Mouse (Mus musculus) ES-Bruce4 (cell line): ENCODE results near the gene Ptpn13.

Experiments used
- CTCF ChIP-seq: IDR thresholded peaks from one replicate; pipeline ENCODE4 v1.8.1; 2011; ENCODE audit warnings: low read depth, low read length
- EP300 ChIP-seq: IDR thresholded peaks from 2 replicates; pipeline ENCODE4 v1.6.1; 2011; ENCODE audit warnings: low read depth, low read length; ENCODE audit not compliant: insufficient read depth
- POLR2A ChIP-seq: IDR thresholded peaks from one replicate; pipeline ENCODE4 v1.8.1; 2011; ENCODE audit warnings: low read length; ENCODE audit not compliant: insufficient read depth

DNA sequence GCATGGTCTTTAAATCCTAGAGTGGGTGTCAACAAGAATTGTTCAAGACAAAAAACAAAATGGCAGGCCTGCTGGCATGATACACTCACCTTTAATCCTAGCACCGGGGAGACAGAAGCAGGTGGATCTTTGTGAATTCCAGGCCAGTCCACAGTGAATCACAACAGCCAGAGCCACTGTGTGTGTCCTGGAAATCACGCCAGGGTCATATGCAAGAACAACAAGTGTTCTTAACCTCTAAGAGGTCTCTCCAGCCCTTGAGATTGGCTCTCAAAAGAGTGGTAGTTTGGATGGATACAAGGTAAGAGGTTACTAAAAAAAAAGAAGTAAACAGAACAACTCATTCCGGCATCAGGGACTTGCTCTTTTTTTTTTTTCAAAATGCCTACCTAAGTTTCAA lies 222.3 kb downstream of the Ptpn13 start:
- no peak for TF ChIP-seq EP300
- TF ChIP-seq POLR2A, result no peak
- no peak for TF ChIP-seq CTCF
